Mouse (Mus musculus) stomach, embryonic 16.5 days (tissue): ENCODE data around the gene Vmn1r123. TPM values are rescaled to one million over a fixed set of nuclear protein-coding genes. Genes with fewer than 3 reads are reported as not detected.
"Not testable (repeated sequence)": the region's sequence is repeated elsewhere in the genome, so short reads cannot be mapped to it uniquely, and the experiment has no call there.

Source experiments
- ATAC-seq: fragments of 200-750 bp; cut with Nextera tagmentation; 2 replicates; pipeline ENCODE4 v1.8.0; 2017; ENCODE audit warnings: moderate number of reproducible peaks, moderate TSS enrichment; ENCODE audit not compliant: insufficient read depth, low FRiP score
- H3K27ac ChIP-seq: fragments of 300-500 bp; sonication (generic); 2 replicates; pipeline ENCODE4 v1.5.1; 2014; ENCODE audit warnings: low read length
- H3K27me3 ChIP-seq: fragments of 300-500 bp; sonication (generic); 2 replicates; pipeline ENCODE4 v1.6.1; 2014; ENCODE audit warnings: low read length, control low read depth, mixed read lengths; ENCODE audit not compliant: control insufficient read depth, insufficient read depth
- H3K36me3 ChIP-seq: fragments of 300-500 bp; sonication (generic); 2 replicates; pipeline ENCODE4 v1.6.1; 2014; ENCODE audit warnings: low read length; ENCODE audit not compliant: control insufficient read depth, insufficient read depth
- H3K4me1 ChIP-seq: fragments of 300-500 bp; sonication (generic); 2 replicates; pipeline ENCODE4 v1.6.1; 2014; ENCODE audit warnings: low read length, control low read depth, mixed read lengths; ENCODE audit not compliant: control insufficient read depth, insufficient read depth
- H3K4me2 ChIP-seq: fragments of 300-500 bp; sonication (generic); 2 replicates; pipeline ENCODE4 v1.6.1; 2014; ENCODE audit warnings: low read depth, low read length, mixed read lengths
- H3K4me3 ChIP-seq: fragments of 300-500 bp; sonication (generic); replicated peaks from 2 replicates; pipeline ENCODE4 v1.5.1; 2014; ENCODE audit warnings: mild to moderate bottlenecking, low read length
- H3K9ac ChIP-seq: fragments of 300-500 bp; sonication (generic); 2 replicates; pipeline ENCODE4 v1.6.1; 2014; ENCODE audit warnings: low read length
- H3K9me3 ChIP-seq: fragments of 300-500 bp; sonication (generic); replicated peaks from 2 replicates; pipeline ENCODE4 v1.6.1; 2016; ENCODE audit warnings: low read length, control low read depth; ENCODE audit not compliant: control insufficient read depth
- WGBS: fragments of 180-500 bp; shearing (Covaris S2); extraction: QIAGEN DNeasy Blood & Tissue Kit; methylation state at CpG from one replicate; pipeline ENCODE4 v1.1.7; 2014; 5-methylcytosine and 5-hydroxymethylcytosine counted together
- polyA plus RNA-seq: library from polyadenylated mRNA; unstranded; fragments of >200 nt; fragmentation: Nextera tagmentation; extraction: Ambion mirVana; gene quantifications from 2 replicates; pipeline ENCODE4 v1.2.1, GENCODE M21; 2015

Vmn1r123 gene
- polyA plus RNA-seq: not detected in 2 replicates

DNA sequence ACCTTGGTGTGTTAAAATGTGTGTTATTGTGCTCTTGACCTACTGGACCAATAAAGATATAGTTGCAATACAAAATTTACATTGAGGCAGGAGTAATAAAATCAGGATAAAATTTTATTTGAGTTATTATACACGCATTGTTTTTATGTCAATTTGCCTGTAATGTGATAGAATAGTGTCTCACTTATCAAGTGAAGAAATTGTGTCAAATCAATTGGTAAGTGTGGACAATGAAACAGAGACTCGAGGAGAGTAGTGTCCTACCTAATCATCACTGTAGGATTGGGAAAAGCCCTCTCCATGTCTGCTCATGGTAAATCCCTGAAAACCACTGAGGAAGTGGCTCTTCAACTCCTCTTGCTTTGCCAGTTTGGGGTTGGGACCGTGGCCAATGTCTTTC is at the start of gene Vmn1r123:
TSS of gene Vmn1r123 (plus strand) at position 301 of the 400 bp plus-strand sequence.
- not testable (repeated sequence) for H3K36me3 ChIP-seq, H3K9me3 ChIP-seq, ATAC-seq, H3K4me1 ChIP-seq, H3K4me2 ChIP-seq, H3K9ac ChIP-seq, H3K27me3 ChIP-seq, H3K4me3 ChIP-seq, H3K27ac ChIP-seq
- WGBS: 14% methylated on average over 1 of the region's 3 CpGs

GRCm38 (mm10) chr7:21134028-21134427 is 28.0 kb upstream of the Vmn1r123 start, which contains the start of gene Vmn1r122:
Gene Vmn1r122, minus strand, starts transcription at chr7:21134128.
- not testable (repeated sequence) for H3K9me3 ChIP-seq, H3K27ac ChIP-seq

GRCm38 (mm10) chr7:21190323-21190722 is 28.3 kb downstream of the Vmn1r123 start, which contains the start of gene Gm5157:
Gene Gm5157, minus strand, starts transcription at chr7:21190423.
- H3K4me2 ChIP-seq, H3K36me3 ChIP-seq, H3K9ac ChIP-seq, H3K9me3 ChIP-seq, H3K4me3 ChIP-seq, ATAC-seq, H3K4me1 ChIP-seq, H3K27me3 ChIP-seq, H3K27ac ChIP-seq: not testable (repeated sequence)
- 31% methylated on average over 1 of the region's 2 CpGs for WGBS

More at GRCm38 (mm10) chr7:21134028-21134427, 28.0 kb upstream of the Vmn1r123 start, which contains the start of gene Vmn1r122:
- not testable (repeated sequence) for ATAC-seq, H3K36me3 ChIP-seq, H3K27me3 ChIP-seq, H3K4me3 ChIP-seq, H3K4me1 ChIP-seq, H3K4me2 ChIP-seq, H3K9ac ChIP-seq
- WGBS: 63% methylated on average over 2 of the region's 3 CpGs

Other genes with a start within 250 kb of the Vmn1r123 start
- gene Vmn1r118, start 249.8 kb upstream of the Vmn1r123 start, polyA plus RNA-seq: not detected in 2 replicates
- gene Vmn1r119, start 149.7 kb upstream of the Vmn1r123 start, polyA plus RNA-seq: not detected in 2 replicates
- not detected in 2 replicates for gene Vmn1r120, start 108.4 kb upstream of the Vmn1r123 start, polyA plus RNA-seq
- not detected in 2 replicates for gene Vmn1r121, start 63.7 kb upstream of the Vmn1r123 start, polyA plus RNA-seq
- gene Vmn1r122, start 28.1 kb upstream of the Vmn1r123 start, polyA plus RNA-seq: not detected in 2 replicates
- not detected in 2 replicates for gene Gm5157, start 28.2 kb downstream of the Vmn1r123 start, polyA plus RNA-seq
- not detected in 2 replicates for gene Vmn1r124, start 98.4 kb downstream of the Vmn1r123 start, polyA plus RNA-seq
- gene Vmn1r125, start 110.0 kb downstream of the Vmn1r123 start, polyA plus RNA-seq: not detected in 2 replicates
- gene Vmn1r126, start 139.3 kb downstream of the Vmn1r123 start, polyA plus RNA-seq: not detected in 2 replicates
- gene Vmn1r127, start 157.7 kb downstream of the Vmn1r123 start, polyA plus RNA-seq: not detected in 2 replicates
- gene Vmn1r128, start 187.2 kb downstream of the Vmn1r123 start, polyA plus RNA-seq: not detected in 2 replicates
- gene Vmn1r129, start 199.1 kb downstream of the Vmn1r123 start, polyA plus RNA-seq: not detected in 2 replicates